Mouse (Mus musculus): ENCODE data around the gene Ehmt2. TPM values are rescaled to one million over a fixed set of nuclear protein-coding genes. Genes with fewer than 3 reads are reported as not detected.
"Not testable (repeated sequence)": the region's sequence is repeated elsewhere in the genome, so short reads cannot be mapped to it uniquely, and the experiment has no call there.

Gene Ehmt2
- polyA plus RNA-seq, 1 experiment from 2014 or later = 97.9 TPM

DNA sequence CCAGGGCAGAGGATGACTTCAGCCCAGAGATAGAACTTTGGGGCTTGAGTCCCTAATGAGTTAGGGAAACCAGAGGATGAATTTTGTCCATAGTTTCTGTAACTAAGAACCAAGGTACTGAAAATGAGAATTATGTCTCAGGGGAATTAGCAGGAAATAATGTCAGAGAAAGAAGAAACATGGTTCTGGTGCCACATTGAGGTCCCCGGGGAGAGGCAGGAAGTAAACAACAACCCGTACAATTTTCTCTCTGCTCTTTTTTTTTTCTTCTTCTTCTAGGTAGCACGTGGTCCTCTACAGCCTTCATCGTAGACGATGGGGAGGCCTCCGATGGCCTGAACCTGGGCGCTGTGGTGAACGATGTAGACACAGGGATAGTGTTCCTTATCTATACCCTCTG is 34.0 kb downstream of the Ehmt2 start:
- Histone ChIP-seq H3K36me3 (ENCODE audit: poor library complexity, severe bottlenecking) (peaks cover 20% of the 10 kb centered on the region; the same call in 1 of the 2 replicates), H3K4me2 (peak overlapping the region; percentile 98), H3K4me1 (peaks cover 9% of the 10 kb centered on the region), H3K27me3 (no peaks in the 10 kb centered on the region), H3K9ac (peak overlapping the region; percentile 90), H3K9me3 (replicated peaks) (no peaks in the 10 kb centered on the region), H3K4me3 (peak overlapping the region; percentile 80), H3K27ac (no peak overlapping the region)
- 92% methylated on average over 8 of the region's 8 CpGs for WGBS
- ATAC-seq = no peak

DNA sequence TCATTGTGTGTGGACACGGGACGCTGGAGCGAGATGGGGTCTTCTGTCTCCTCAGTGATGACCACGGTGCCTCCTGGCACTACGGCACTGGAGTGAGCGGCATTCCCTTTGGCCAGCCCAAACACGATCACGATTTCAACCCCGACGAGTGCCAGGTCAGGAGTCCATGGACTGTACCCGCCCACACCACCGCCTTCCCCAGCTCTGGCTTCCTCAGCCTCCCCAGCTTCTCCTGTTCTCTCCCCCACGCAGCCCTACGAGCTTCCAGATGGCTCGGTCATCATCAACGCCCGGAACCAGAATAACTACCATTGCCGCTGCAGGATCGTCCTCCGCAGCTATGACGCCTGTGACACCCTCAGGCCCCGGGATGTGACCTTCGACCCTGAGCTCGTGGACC is 35.8 kb downstream of the Ehmt2 start:
- WGBS = 77% methylated on average over 24 of the region's 24 CpGs
- Histone ChIP-seq H3K9me3 (replicated peaks) (no peaks in the 10 kb centered on the region), H3K4me1 (peaks cover 9% of the 10 kb centered on the region), H3K27me3 (no peaks in the 10 kb centered on the region), H3K4me2 (no peak overlapping the region), H3K9ac (no peak overlapping the region), H3K36me3 (ENCODE audit: poor library complexity, severe bottlenecking) (peaks cover 20% of the 10 kb centered on the region; the same call in 1 of the 2 replicates), H3K27ac (no peak overlapping the region), H3K4me3 (no peak overlapping the region)
- ATAC-seq = no peak

DNA sequence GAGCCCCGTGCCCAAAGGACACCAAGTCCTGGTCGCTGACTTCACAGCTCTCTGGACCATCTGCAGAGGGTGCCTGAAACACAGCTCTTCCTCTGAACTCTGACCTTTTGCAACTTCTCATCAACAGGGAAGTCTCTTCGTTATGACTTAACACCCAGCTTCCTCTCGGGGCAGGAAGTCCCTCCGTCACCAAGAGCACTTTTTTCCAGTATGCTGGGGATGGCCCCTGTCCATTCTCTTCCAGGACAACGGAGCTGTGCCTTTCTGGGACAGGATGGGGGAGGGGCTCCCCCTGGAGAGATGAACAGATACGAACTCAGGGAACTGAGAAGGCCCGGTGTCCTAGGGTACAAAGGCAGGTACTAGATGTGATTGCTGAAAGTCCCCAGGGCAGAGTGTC is 36.6 kb downstream of the Ehmt2 start:
- no peak overlapping the region for H3K9ac ChIP-seq
- ATAC-seq = no peak
- H3K9me3 ChIP-seq (replicated peaks) = no peaks in the 10 kb centered on the region
- no peaks in the 10 kb centered on the region for H3K27me3 ChIP-seq
- peaks cover 9% of the 10 kb centered on the region for H3K4me1 ChIP-seq
- peaks cover 20% of the 10 kb centered on the region; the same call in 1 of the 2 replicates for H3K36me3 ChIP-seq (ENCODE audit: poor library complexity, severe bottlenecking)
- no peak overlapping the region for H3K27ac ChIP-seq
- H3K4me3 ChIP-seq = no peak overlapping the region
- H3K4me2 ChIP-seq = no peak overlapping the region
- 62% methylated on average over 8 of the region's 8 CpGs for WGBS

DNA sequence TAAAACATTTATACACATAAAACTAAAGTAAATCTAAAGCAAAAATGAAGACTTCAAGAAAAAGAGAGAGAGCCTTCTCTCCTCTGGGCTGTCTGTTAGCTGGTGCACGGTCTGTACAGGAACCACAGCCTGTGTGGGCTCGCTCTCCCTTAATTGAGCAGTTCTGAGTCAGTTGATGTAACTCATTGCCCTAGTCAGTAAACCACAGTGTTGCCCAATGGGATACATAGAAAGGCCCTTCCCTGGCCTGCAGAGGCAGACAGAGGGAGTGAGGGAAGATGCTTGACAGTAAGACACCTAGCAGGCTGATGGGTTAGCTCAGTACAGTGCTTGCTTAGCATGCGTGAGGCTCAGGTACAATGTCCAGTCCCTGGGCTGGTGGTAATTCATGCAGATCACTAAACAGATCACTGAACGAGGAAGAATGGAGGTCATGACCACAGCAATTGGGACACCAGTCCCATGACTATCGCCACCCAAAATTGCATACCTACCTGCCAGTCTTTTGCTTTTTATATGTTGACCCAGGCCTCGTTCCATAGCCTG is 39.8 kb downstream of the Ehmt2 start:
- WGBS = 84% methylated on average over 6 of the region's 6 CpGs
- H3K4me3 ChIP-seq = no peak overlapping the region
- no peaks in the 10 kb centered on the region for H3K9me3 ChIP-seq (replicated peaks)
- ATAC-seq = no peak
- peaks cover 20% of the 10 kb centered on the region; the same call in 1 of the 2 replicates for H3K36me3 ChIP-seq (ENCODE audit: poor library complexity, severe bottlenecking)
- no peak overlapping the region for H3K27ac ChIP-seq
- no peak overlapping the region for H3K4me2 ChIP-seq
- no peaks in the 10 kb centered on the region for H3K27me3 ChIP-seq
- H3K9ac ChIP-seq = no peak overlapping the region
- peaks cover 7% of the 10 kb centered on the region for H3K4me1 ChIP-seq

DNA sequence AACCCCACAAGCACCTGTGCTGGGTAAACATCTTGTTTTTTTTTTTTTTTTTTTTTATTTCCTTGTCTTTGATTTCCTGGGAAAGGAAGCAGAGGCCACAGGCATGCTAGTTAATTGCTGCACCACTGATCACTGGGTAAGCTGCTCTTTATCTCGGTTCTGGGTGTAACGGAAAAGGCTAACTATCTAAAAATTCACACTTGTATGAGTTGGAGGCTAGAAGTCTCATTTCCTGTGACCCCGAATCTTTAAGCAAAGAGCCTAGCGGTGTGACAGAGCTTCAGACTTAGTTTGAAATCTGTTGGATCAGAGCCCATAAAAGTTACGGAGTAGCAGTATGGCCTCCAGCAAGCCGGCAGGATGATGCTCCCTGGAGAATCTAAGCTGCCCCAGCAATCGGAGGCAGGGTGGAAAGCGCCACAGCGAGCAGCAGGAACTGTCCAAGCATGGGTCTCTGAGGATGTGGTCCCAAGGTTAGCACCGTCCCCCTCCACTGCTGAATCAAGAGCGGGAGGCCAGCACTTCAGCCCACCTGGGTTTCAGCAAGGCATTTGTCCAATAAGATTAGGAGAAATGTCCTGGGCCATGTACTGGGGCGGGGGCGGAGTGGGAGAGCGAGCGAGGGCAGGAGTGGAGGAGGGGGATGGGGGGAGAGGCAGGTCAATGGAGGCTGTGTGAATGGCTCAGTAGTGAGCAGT is 43.2 kb downstream of the Ehmt2 start:
- peak overlapping the region; percentile 31 for H3K4me3 ChIP-seq
- no peak for ATAC-seq
- H3K27ac ChIP-seq = peak overlapping the region; percentile 59; the same call in 1 of the 2 replicates
- peaks cover 7% of the 10 kb centered on the region for H3K4me1 ChIP-seq
- H3K4me2 ChIP-seq = peak overlapping the region; percentile 54
- 4% methylated on average over 15 of the region's 15 CpGs for WGBS
- H3K9me3 ChIP-seq (replicated peaks) = no peaks in the 10 kb centered on the region
- H3K27me3 ChIP-seq = no peaks in the 10 kb centered on the region
- H3K36me3 ChIP-seq (ENCODE audit: poor library complexity, severe bottlenecking) = no peaks in the 10 kb centered on the region
- peak overlapping the region; percentile 62 for H3K9ac ChIP-seq

DNA sequence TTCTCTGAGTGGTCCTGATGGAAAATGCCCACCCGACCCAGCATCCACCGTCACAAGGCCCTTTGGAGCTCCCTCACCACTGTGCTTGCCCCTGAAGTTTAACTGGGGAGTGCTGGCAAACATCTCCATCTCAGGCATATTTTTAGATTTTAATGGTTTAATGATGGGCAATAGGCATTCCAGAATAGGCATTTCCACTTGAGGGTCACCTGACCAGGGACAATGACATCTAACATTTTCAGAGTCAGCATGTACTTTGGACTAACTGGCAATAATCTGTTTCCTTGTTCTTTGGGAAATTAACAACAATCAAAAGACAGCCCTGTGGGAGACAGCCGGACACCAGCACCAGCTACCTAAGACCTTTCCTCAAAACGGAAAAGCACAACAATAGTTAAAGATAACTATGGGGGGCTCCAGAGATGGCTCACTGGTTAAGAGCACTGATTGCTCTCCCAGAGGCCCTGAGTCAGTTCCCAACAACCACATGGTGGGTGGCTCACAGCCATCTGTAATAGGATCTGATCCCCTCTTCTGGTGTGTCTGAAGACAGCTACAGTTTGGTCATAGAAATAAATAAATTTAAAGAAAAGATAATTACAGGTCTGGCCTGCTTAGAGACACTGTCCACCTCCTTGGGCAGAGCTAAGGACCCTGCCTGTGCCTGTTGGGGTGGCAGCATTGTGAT is 45.0 kb downstream of the Ehmt2 start:
- H3K36me3 ChIP-seq (ENCODE audit: poor library complexity, severe bottlenecking) = no peaks in the 10 kb centered on the region
- H3K4me1 ChIP-seq = peaks cover 7% of the 10 kb centered on the region
- no peak overlapping the region for H3K4me2 ChIP-seq
- H3K9me3 ChIP-seq (replicated peaks) = no peaks in the 10 kb centered on the region
- no peak overlapping the region for H3K4me3 ChIP-seq
- 84% methylated on average over 4 of the region's 4 CpGs for WGBS
- ATAC-seq = no peak
- no peak overlapping the region for H3K9ac ChIP-seq
- H3K27ac ChIP-seq = no peak overlapping the region
- H3K27me3 ChIP-seq = no peaks in the 10 kb centered on the region

DNA sequence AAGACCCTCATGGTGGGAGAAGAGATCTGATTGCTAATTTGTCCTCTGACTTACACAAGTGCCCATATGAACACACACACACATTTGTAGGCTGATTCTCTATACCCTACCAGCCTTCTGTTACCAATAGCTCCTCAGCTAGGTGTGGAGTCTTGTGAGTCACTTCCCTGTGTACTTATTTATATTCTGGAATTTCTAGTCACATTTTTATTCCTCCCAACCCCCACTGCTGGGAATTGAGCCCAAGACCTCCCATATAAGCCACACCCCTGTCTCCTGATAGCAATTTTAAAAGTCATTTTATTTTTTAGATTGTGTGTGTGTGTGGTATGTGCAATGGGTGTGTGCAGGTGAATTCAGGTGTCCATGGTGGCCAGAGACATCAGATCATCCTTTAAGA is 46.1 kb downstream of the Ehmt2 start:
- H3K9ac ChIP-seq = no peak overlapping the region
- peaks cover 7% of the 10 kb centered on the region for H3K4me1 ChIP-seq
- peaks cover 7% of the 10 kb centered on the region for H3K36me3 ChIP-seq (ENCODE audit: poor library complexity, severe bottlenecking)
- H3K9me3 ChIP-seq (replicated peaks) = no peaks in the 10 kb centered on the region
- H3K4me2 ChIP-seq = no peak overlapping the region
- H3K4me3 ChIP-seq = no peak overlapping the region
- no peak for ATAC-seq
- no peaks in the 10 kb centered on the region for H3K27me3 ChIP-seq
- H3K27ac ChIP-seq = no peak overlapping the region

DNA sequence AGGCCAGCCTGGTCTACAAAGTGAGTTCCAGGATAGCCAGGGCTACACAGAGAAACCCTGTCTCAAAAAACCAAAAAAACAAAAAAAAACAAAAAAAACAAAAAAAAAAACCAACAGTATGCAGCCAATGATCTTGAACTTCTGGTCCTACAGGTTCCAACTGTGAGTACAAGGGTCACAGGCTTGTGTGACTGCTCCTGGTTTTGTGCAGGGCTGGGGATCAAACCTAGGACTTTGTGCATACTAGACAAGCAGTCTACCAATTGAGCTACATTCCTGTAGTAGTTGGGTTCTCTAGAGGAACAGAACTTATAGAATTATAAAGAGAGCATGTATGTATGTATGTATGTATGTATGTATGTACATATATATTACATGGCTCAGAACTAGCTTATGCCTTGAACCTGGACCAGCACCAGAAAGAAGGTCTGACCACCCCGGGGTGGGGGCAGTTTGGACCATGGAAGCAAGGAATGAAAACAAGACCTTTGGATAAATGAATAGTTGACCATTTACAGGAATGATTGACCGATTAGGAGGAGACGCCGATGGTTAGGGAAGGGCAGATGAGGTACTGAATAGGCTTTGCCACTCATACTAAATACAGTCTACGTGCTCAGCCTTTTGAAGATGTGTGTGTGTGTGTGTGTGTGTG is 48.3 kb downstream of the Ehmt2 start:
- Histone ChIP-seq H3K4me3 (no peak overlapping the region), H3K36me3 (ENCODE audit: poor library complexity, severe bottlenecking) (peaks cover 27% of the 10 kb centered on the region), H3K4me2 (no peak overlapping the region), H3K9me3 (replicated peaks) (no peaks in the 10 kb centered on the region), H3K4me1 (peaks cover 25% of the 10 kb centered on the region), H3K27me3 (no peaks in the 10 kb centered on the region), H3K9ac (no peak overlapping the region), H3K27ac (no peak overlapping the region)
- 84% methylated on average over 5 of the region's 5 CpGs for WGBS
- no peak for ATAC-seq

DNA sequence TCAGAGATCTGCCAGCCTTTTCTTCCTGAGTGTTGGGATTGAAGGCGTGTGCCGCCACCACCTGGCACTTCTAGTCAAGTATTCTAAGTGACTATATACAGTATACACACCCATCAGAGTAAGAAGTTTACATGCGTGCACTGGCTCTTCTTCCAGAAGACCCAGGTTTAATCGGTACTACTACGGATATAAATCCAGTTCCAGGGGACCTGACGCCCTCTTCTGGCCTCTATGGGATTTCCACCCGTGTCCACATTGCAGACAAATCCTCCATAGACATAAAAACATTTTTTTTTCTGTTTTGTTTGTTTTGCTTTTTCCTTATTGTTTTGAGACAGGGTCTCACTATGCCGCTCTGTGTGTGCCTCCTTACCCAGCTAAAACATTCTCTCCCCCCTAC is 49.3 kb downstream of the Ehmt2 start:
- Histone ChIP-seq H3K4me2 (no peak overlapping the region), H3K4me1 (peaks cover 20% of the 10 kb centered on the region), H3K9me3 (replicated peaks) (no peaks in the 10 kb centered on the region), H3K36me3 (ENCODE audit: poor library complexity, severe bottlenecking) (peaks cover 27% of the 10 kb centered on the region), H3K27me3 (no peaks in the 10 kb centered on the region), H3K27ac (no peak overlapping the region; the same call in 1 of the 2 replicates), H3K4me3 (no peak overlapping the region), H3K9ac (no peak overlapping the region)
- ATAC-seq = no peak
- 26% methylated on average over 8 of the region's 8 CpGs for WGBS

DNA sequence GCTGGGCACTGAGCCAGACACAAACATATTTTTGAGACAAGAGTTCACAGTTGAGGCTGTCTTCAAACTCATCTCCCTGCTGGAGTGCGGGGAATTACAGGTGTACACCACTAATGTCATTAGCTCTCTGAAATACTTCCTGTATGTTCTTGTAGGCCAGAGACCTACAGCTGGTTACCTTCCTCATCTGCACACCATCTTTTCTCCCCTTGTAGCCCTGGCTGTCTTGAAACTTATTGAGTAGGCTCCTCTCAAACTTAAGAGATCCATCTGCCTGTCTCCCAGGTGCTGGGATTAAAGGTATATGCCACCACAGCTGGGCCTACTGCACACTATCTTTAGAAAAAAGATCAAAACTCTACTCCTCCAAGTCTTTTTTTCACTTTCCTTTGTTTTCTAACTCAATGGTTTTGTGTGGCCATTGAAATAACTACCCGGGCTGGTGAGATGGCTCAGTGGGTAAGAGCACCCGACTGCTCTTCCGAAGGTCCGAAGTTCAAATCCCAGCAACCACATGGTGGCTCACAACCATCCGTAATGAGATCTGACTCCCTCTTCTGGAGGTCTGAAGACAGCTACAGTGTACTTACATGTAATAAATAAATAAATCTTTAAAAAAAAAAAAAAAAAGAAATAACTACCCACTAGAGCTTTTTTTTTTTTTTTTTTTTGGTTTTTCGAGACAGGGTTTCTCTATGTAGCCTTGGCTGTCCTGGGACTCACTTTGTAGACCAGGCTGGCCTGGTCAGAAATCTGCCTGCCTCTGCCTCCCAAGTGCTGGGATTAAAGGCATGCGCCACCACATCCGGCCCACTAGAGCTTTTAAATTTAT is 50.7 kb downstream of the Ehmt2 start:
- WGBS = 58% methylated on average over 9 of the region's 9 CpGs
- H3K4me3 ChIP-seq; H3K27me3 ChIP-seq; H3K9ac ChIP-seq; H3K4me2 ChIP-seq; H3K9me3 ChIP-seq (replicated peaks); ATAC-seq: not testable (repeated sequence)
- Histone ChIP-seq H3K4me1 (peaks cover 20% of the 10 kb centered on the region), H3K27ac (peak overlapping the region; percentile 25; the same call in 1 of the 2 replicates), H3K36me3 (ENCODE audit: poor library complexity, severe bottlenecking) (peaks cover 27% of the 10 kb centered on the region)

DNA sequence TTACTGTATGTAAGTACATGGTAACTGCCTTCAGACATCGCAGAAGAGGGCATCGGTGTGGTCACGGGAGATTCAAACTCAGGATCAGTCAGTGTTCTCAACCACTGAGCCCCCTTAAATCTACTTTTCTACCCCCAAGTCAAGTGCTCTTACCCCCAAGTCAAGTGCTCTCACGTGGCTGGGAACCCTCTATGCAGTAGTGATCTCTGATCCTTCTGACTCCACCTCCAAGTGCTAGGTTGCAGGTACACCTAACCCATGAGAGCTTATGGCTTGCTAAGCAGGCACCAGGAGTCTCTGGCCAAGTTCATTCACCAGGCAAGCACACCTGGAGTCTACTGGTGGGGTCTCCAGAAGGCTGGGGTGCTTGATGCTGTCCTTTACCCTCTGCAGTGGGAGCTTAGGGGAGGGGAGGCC is 51.3 kb downstream of the Ehmt2 start:
- Histone ChIP-seq H3K36me3 (ENCODE audit: poor library complexity, severe bottlenecking) (peaks cover 27% of the 10 kb centered on the region), H3K4me2 (peak overlapping the region; percentile 96), H3K9ac (no peak overlapping the region), H3K27ac (no peak overlapping the region), H3K4me3 (0 out of 2 replicates have a peak overlapping the region, but pooled peaks have one; percentile 99), H3K9me3 (replicated peaks) (no peaks in the 10 kb centered on the region), H3K4me1 (peaks cover 20% of the 10 kb centered on the region), H3K27me3 (peaks cover 2% of the 10 kb centered on the region; the same call in 1 of the 2 replicates)
- no peak for ATAC-seq
- WGBS = 31% methylated on average over 4 of the region's 4 CpGs

All from forebrain, embryonic 13.5 days (tissue).